Mouse (Mus musculus) cerebellum, adult 8-10 months (tissue): ENCODE data around the gene Rptor.

Source experiments
- DNase-seq: peaks from one replicate; pipeline ENCODE4 v3.0.0; 2022

The Rptor gene

GRCm38 (mm10) chr11:119913291-119913934, 310.7 kb downstream of the Rptor start, which contains the start of gene Chmp6:
Gene Chmp6 (plus strand): TSS chr11:119913441.
- DNase-seq: peak; percentile 94

GRCm38 (mm10) chr11:119913935-119914314, 311.2 kb downstream of the Rptor start:
- DNase-seq: no peak

GRCm38 (mm10) chr11:119914381-119914780, 311.7 kb downstream of the Rptor start:
- no peak for DNase-seq

GRCm38 (mm10) chr11:119915666-119916065, 313.0 kb downstream of the Rptor start:
- no peak for DNase-seq

GRCm38 (mm10) chr11:119916102-119916790, 313.5 kb downstream of the Rptor start:
- DNase-seq: no peak

GRCm38 (mm10) chr11:119916834-119917469, 314.2 kb downstream of the Rptor start:
- no peak for DNase-seq

- DNase-seq: no peak
These were observed 315.8 kb downstream of the Rptor start for GRCm38 (mm10) chr11:119918521-119918920.

GRCm38 (mm10) chr11:119919432-119919831, 316.7 kb downstream of the Rptor start:
- no peak for DNase-seq

- DNase-seq: peak; percentile 76
These were observed 317.2 kb downstream of the Rptor start for GRCm38 (mm10) chr11:119919897-119920296.

- DNase-seq: no peak
These were observed 318.0 kb downstream of the Rptor start for GRCm38 (mm10) chr11:119920668-119921067.

- DNase-seq: no peak
These were observed 322.5 kb downstream of the Rptor start for GRCm38 (mm10) chr11:119925176-119925575.

GRCm38 (mm10) chr11:119926762-119927161, 324.1 kb downstream of the Rptor start:
- no peak for DNase-seq

- no peak for DNase-seq
These were observed 325.4 kb downstream of the Rptor start for GRCm38 (mm10) chr11:119928023-119928681.

- no peak for DNase-seq
These were observed 327.0 kb downstream of the Rptor start for GRCm38 (mm10) chr11:119929603-119930265.

GRCm38 (mm10) chr11:119931809-119932208, 329.1 kb downstream of the Rptor start:
- no peak for DNase-seq

GRCm38 (mm10) chr11:119933142-119933541, 330.4 kb downstream of the Rptor start:
- DNase-seq: no peak

- no peak for DNase-seq
These were observed 331.3 kb downstream of the Rptor start for GRCm38 (mm10) chr11:119933819-119934583.

GRCm38 (mm10) chr11:119934773-119935172, 332.1 kb downstream of the Rptor start:
- no peak for DNase-seq

GRCm38 (mm10) chr11:119935457-119935856, 332.8 kb downstream of the Rptor start:
- peak; percentile 76 for DNase-seq

- DNase-seq: no peak
These were observed 333.8 kb downstream of the Rptor start for GRCm38 (mm10) chr11:119936456-119936855.

- no peak for DNase-seq
These were observed 334.5 kb downstream of the Rptor start for GRCm38 (mm10) chr11:119937216-119937615.
